Mouse (Mus musculus): ENCODE measurements around the gene Vti1a.

Gene Vti1a

GRCm38 (mm10) chr19:55382745-55383144 is 66.7 kb downstream of the Vti1a start:
- DNase-seq = no peak

- no peak for DNase-seq
Observed at GRCm38 (mm10) chr19:55384634-55385033, 68.5 kb downstream of the Vti1a start.

GRCm38 (mm10) chr19:55389019-55389418 is 72.9 kb downstream of the Vti1a start:
- no peak for DNase-seq

GRCm38 (mm10) chr19:55390323-55390722 is 74.2 kb downstream of the Vti1a start:
- no peak for DNase-seq

- DNase-seq = no peak
Observed at GRCm38 (mm10) chr19:55401638-55402037, 85.5 kb downstream of the Vti1a start.

- peak; percentile 74 to 82 for DNase-seq
Observed at GRCm38 (mm10) chr19:55408486-55408885, 92.4 kb downstream of the Vti1a start.

GRCm38 (mm10) chr19:55411415-55411814 is 95.3 kb downstream of the Vti1a start:
- DNase-seq = no peak

- no peak for DNase-seq
Observed at GRCm38 (mm10) chr19:55411894-55412293, 95.8 kb downstream of the Vti1a start.

GRCm38 (mm10) chr19:55414050-55414449 is 98.0 kb downstream of the Vti1a start:
- DNase-seq = peak; percentile 31 to 43

- DNase-seq = no peak
Observed at GRCm38 (mm10) chr19:55418756-55419155, 102.7 kb downstream of the Vti1a start.

- no peak for DNase-seq
Observed at GRCm38 (mm10) chr19:55419961-55420360, 103.9 kb downstream of the Vti1a start.

GRCm38 (mm10) chr19:55421816-55422215 is 105.7 kb downstream of the Vti1a start:
- no peak for DNase-seq

GRCm38 (mm10) chr19:55422311-55423064 is 106.4 kb downstream of the Vti1a start:
- DNase-seq = no peak

- DNase-seq = no peak
Observed at GRCm38 (mm10) chr19:55423065-55423716, 107.1 kb downstream of the Vti1a start.

GRCm38 (mm10) chr19:55423952-55424351 is 107.9 kb downstream of the Vti1a start:
- no peak for DNase-seq

- DNase-seq = no peak
Observed at GRCm38 (mm10) chr19:55424507-55424906, 108.4 kb downstream of the Vti1a start.

- DNase-seq = no peak
Observed at GRCm38 (mm10) chr19:55440306-55440705, 124.2 kb downstream of the Vti1a start.

- DNase-seq = no peak
Observed at GRCm38 (mm10) chr19:55443618-55444017, 127.5 kb downstream of the Vti1a start.

GRCm38 (mm10) chr19:55449084-55449483 is 133.0 kb downstream of the Vti1a start:
- DNase-seq = no peak

- DNase-seq = no peak
Observed at GRCm38 (mm10) chr19:55449506-55449905, 133.4 kb downstream of the Vti1a start.

- DNase-seq = no peak
Observed at GRCm38 (mm10) chr19:55456325-55457091, 140.4 kb downstream of the Vti1a start.

GRCm38 (mm10) chr19:55461963-55462362 is 145.9 kb downstream of the Vti1a start:
- DNase-seq = no peak

GRCm38 (mm10) chr19:55463670-55464069 is 147.6 kb downstream of the Vti1a start:
- DNase-seq = no peak
